Mouse (Mus musculus) activated CD4-positive, CD25-positive, alpha-beta regulatory T cell, adult 4 months (primary cell): ENCODE data around the gene Pard3b. TPM values are rescaled to one million over a fixed set of nuclear protein-coding genes. Genes with fewer than 3 reads are reported as not detected.
"Not testable (repeated sequence)": the region's sequence is repeated elsewhere in the genome, so short reads cannot be mapped to it uniquely, and the experiment has no call there.

ENCODE experiments used
- ATAC-seq: one replicate; pipeline ENCODE4 v1.8.0; 2017
- polyA plus RNA-seq, 2 experiments: library from polyadenylated mRNA; unstranded; fragments of 100-300 nt; shearing (Covaris generic); gene quantifications; one replicate each; pipeline ENCODE4 v1.2.1; 2017

Gene Pard3b
- polyA plus RNA-seq, 2 experiments from 2014 or later: not detected

DNA sequence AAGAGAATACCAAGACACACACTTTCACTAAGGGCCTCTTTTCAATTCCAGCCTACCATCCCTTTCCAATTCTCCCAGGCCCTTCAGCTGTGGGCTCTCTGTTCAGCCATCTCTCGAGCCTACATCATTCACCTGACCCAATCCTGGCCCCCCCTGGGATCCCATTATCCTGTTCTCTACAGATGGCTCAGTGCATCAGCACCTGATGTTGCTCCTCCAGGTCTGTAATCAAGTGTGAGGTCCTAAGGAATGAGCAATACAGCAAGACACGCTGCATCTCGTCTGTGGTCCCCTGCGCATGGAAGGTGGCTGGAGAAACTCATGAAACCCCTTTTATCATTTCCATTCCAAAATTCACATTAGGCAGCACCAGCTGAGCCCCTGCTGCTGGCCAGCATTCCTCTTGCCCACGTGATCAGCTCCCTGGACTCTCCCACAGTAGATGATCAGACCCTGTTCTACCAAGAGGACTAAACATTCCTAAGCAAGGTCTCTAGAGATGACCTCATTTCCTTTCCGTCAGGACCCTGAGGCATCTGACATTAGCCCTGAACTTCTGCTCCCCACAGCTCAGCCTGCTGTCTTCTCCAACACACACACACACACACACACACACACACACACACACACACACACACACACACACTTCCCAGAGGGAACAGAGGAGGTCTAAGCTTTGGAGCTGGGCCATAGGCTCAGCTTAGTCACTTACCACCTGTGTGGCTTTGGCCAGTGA lies 952.8 kb downstream of the Pard3b start:
- no peak for ATAC-seq

GRCm38 (mm10) chr1:62595401-62595800 lies 956.8 kb downstream of the Pard3b start:
- no peak for ATAC-seq

DNA sequence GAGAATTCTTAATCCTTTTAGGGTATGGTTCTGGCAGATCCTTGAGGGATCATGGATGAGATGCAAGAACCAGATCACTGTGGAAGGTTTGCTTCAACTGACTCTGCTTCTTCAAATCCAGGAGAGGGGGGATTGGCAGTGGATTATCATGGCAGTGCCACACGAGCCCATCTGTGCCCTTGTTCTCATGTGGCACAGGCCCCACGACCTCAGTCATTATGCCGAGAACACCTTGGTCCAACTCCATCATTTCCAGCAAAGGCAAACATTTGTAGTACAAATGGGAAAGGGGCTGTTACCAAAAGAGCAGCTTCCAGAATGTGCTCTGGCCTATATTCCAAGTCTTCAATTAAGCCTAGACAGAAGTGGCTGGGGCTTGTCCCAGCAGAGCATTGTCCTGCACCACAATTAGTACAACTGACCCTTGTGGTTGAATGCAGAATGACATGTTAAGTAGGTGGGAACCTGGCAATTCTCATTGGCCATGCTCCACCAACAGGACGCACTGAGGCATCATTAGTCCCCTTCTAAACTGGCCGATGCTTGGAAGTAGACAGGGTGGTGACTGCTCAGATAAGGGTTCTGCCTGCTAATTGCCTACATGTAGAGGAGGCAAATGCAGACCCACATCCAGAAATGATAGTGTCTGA lies 959.3 kb downstream of the Pard3b start:
- ATAC-seq: no peak

DNA sequence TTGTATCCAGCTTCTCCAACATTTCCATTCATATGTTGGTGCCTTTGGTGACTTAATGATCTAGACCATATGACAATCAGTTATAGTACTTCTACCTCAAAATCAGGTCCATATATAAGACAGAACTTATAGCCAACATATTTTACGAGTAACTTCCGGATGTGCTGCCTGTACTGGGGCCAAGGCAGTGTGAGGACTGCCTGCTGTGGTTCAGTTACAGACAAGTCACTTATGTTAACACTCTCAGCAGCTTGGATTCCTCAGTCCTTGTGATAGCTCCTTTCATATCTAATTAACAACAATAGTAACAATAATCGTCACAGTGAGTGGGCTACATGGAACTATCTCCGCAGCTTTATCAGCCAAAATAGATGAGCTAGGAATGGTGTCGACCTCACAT lies 959.9 kb downstream of the Pard3b start:
- no peak for ATAC-seq

DNA sequence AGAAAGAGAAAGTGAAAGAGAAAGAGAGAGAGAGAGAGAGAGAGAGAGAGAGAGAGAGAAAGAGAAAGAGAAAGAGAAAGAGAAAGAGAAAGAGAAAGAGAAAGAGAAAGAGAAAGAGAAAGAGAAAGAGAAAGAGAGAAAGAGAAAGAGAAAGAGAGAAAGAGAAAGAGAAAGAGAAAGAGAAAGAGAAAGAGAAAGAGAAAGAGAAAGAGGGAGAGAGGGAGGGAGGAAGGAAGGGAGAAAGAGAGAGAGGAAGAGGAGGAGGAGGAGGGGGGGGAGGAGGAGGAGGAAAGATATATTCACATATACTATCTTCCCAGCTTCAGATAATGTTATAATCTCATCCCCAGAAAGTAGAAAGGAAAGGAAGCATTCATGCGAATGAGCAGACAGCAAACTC lies 966.0 kb downstream of the Pard3b start:
- not testable (repeated sequence) for ATAC-seq

- ATAC-seq: no peak
Measured at GRCm38 (mm10) chr1:62618109-62618665, 979.6 kb downstream of the Pard3b start.

DNA sequence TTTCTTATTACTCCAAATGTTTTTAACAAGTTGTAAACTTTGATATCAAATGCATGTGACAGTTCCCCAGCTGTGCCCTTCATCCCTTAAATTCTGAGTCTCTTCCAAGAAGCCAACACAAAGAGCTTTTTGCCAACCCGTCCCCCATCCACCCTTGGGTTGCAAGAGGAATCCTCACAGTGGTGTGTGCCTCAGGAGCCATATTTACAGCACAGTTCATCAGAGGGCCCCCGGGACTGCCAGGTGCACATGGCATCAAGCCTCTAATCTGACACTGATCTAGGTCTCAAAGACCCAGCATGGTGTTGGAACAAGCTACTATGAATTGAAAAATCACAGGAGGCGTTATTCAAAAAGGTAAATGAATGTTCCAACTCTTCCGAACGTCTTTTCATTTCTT lies 980.8 kb downstream of the Pard3b start:
- no peak for ATAC-seq

- no peak for ATAC-seq
Measured at GRCm38 (mm10) chr1:62622447-62622846, 983.8 kb downstream of the Pard3b start.

DNA sequence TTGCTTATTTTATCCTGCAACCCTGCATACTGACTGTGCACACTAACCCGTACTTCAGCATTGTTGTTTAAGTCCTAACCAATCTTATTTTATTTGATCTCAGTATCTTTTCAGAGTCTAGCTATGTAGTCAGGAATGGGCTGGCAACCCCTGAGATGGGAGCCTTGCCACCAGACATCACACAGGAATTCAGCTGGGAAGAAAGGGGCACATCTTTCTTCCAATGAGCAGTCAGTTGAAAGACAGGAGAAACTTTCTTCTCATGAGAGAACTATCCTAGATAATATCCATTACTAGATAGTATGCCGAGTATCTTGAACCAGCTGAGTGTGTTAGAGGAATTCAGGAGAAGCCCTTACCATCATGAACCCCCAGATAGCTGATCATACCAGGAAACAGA lies 985.5 kb downstream of the Pard3b start:
- ATAC-seq: no peak

DNA sequence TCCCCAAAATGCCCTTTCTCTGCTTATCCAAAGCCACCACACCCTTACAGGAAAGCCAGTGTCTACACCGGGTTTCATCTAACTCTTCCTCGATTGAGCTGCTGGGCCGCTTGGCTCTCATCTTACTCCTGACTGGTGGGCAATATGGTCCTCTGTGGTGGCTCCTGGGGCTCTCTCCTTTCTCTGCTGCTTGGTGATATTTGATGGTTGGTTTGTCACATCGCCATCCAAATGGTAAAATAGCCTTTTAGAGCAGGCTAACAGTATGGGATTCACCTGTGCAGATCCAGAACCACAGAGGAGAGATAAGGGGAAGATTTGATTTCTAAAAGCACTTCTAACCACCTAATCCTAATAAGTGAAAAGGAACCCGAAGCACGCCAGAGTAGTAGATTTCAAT lies 986.2 kb downstream of the Pard3b start:
- ATAC-seq: no peak

GRCm38 (mm10) chr1:62625332-62625731 lies 986.7 kb downstream of the Pard3b start:
- no peak for ATAC-seq

DNA sequence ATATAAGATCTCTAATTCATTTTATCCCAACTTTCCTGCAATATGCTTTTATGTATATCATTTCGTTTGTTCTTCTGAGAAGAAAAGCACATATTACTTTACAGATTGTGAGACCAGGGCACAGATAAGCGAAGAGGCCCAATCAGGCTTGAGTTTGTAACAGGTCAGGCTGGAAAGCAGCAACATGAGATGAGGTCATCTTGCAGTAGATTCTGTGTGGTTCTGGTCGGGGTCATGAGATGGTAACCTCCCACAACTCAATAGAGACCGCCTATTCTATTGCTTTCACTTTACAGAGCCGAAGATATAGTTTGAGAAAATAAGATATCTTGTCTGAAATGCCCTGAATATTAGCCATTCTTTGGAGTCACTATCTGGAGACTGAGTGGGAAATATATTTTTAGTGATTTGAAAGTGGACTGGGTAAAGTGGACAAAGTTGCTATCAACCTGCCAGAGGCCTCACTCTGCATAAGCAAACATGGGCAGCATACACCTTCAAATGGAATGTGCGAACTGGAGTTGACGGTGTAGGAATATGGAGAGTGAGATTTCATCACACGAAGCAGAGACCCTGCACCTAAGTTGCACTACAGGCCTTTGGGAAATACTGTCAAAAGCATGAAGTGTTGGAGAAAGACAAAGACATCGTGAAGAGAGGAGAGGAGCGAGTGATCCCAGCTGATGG lies 987.3 kb downstream of the Pard3b start:
- no peak for ATAC-seq

DNA sequence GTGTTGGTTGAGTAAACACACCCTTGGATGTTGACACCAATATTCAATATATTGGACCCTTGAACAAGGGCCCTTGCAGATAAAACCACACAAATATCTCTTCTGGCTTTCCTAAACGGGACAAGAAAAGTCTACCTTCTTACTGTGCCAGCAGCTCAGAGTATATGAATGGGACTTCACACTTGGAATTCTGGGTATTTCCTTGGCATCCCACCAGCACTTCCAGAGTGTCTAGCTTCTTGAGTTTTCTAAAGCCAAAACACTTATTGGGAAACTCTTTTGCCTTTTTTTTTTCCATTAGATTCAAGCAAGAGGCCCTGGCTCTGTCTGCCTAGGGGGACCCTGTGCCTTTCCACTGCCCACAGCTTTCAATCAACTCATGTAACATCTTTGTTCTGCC lies 991.3 kb downstream of the Pard3b start:
- ATAC-seq: no peak

DNA sequence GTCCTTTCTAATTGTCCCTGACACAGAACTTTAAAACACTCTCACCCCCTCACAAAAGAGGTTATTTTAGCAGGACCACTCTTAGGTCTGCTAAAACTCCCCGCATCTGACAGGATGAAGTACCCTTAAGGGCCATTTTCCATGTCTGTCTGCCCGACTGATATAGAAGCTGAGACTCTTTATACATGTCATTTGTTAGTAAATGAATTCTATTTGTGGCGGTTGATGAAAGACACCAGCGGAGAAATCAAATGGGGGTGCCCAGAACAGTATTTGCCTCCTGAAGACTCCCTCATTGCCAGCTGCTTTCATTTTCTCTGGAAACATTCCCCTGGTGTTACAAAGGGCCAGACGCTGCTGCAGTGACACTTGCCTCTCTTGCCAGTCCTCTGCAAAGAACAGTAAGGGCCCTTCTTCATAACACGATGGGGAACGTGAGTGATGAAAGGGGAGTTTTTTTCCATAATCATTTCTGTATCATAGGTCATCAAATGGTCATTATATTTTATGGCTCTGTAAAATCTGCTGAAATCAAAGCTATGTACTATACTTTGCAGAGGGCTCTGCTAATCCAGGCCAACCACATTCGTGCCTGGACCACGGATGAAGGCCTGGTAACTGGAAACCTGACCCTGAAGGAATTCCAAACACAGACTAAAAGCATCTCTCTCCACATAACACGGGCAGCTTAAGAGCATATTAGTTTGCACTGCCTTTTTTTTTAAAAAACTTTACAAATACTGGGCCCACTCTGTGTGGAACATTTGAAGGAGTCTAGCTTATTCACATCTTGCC lies 993.1 kb downstream of the Pard3b start:
- ATAC-seq: no peak

GRCm38 (mm10) chr1:62632886-62633285 lies 994.3 kb downstream of the Pard3b start:
- ATAC-seq: no peak

- ATAC-seq: no peak
Measured at GRCm38 (mm10) chr1:62635203-62635602, 996.6 kb downstream of the Pard3b start.

DNA sequence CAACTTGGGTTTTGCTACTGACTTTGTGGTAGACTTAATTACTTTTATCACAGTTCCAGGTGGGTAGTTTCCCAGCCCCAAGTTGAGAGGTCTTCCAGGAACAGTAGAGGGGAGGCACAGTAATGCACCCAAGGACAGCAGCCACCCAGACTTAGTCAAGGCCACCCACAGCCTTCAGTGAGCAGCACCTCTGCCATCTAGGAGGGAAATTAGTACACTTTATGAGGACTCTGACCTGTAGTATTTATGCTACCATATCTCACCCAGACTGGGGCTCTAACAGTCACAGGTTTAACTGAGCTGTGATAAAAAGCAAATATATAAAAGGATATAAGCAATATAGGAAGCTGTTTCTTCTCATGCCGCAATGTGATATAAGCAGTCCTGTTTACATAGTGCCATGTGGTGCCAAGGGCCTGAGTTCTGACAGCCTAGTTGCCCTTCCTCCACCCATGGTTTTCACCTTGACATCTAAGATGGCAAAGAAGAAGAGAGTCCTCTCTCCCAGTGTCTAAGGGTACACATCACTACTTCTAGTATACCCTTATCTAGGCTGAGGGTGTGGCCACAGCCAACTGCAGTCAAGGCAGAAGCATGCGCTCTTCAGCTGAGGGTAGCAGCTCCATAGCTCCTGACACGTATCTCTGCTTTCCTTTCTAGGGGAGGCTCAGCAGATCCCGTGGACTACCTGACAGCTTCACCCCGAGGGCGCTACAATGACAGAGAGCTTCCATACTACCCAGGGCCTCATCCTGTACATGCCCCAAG lies 998.5 kb downstream of the Pard3b start:
- ATAC-seq: no peak

DNA sequence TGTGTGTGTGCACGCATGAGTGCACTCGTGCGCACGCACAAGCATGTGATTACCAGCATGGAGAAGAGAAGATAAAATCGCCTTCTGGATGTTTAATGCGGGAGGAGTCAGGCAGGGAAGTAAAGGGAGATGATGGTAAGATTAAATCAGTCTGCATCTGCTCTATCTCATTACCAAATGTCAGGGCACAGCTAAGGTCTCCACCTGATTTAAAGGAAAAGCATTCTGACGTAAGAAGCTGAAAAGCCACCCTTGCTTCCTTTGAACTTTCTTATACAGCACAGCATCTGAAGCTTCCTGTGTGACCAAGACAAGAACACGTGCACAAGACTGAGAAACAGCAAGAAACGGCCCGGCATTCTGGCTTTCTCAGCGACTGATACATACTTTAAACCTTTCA lies 1000.4 kb downstream of the Pard3b start:
- ATAC-seq: peak; percentile 77

GRCm38 (mm10) chr1:62639440-62639839 lies 1000.8 kb downstream of the Pard3b start:
- no peak for ATAC-seq

- no peak for ATAC-seq
Measured at GRCm38 (mm10) chr1:62644631-62645278, 1006.1 kb downstream of the Pard3b start.

DNA sequence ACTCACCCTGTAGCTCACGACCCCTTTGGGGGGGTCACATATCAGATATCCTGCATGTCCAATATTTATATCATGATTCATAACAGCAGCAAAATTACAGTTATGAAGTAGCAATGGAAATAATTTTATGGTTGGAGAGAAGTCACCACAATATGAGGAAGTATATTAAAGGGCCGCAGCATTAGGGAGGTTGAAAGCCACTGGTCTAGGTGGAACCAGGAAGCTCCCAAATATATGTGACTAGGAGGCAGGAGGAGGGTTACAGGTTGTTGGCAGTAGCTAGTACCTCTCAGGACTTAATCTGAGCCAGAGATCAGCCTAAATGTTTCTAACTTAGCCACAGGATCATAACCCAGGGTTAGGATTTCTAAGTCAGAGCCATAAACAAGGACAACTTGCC lies 1008.2 kb downstream of the Pard3b start:
- no peak for ATAC-seq
